Mouse (Mus musculus) neural tube, embryonic 14.5 days (tissue): Measurements from ENCODE around the gene Gm26965. TPM values are rescaled to one million over a fixed set of nuclear protein-coding genes. Genes with fewer than 3 reads are reported as not detected.

Experiments
- polyA plus RNA-seq: library from polyadenylated mRNA; unstranded; fragments of >200 nt; fragmentation: Nextera tagmentation; extraction: Ambion mirVana; gene quantifications from 2 replicates; pipeline ENCODE4 v1.2.1, GENCODE M21; 2014

Gm26965 gene
- polyA plus RNA-seq, 1 experiment from 2014 or later, result not detected

Other genes starting within 250 kb of the Gm26965 start
- 7.6 and 10.4 TPM in 2 replicates for gene Zfp458, start 247.7 kb downstream of the Gm26965 start, polyA plus RNA-seq
- 1.3 and 1.8 TPM in 2 replicates for gene Zfp457, start 219.7 kb downstream of the Gm26965 start, polyA plus RNA-seq
- 1.8 and 3.0 TPM in 2 replicates for gene Zfp595, start 193.6 kb downstream of the Gm26965 start, polyA plus RNA-seq
- gene Gm28044, start 165.6 kb downstream of the Gm26965 start, polyA plus RNA-seq, result not detected in 2 replicates
- 0.84 and 1.0 TPM in 2 replicates for gene Zfp953, start 165.5 kb downstream of the Gm26965 start, polyA plus RNA-seq
- gene Gm28041, start 150.4 kb downstream of the Gm26965 start, polyA plus RNA-seq, result not detected in 2 replicates
- gene Zfp456, start 150.3 kb downstream of the Gm26965 start, polyA plus RNA-seq, result 0.59 and 0.80 TPM in 2 replicates
- gene Zfp429, start 126.3 kb downstream of the Gm26965 start, polyA plus RNA-seq, result 3.4 and 3.5 TPM in 2 replicates
- gene Zfp459, start 104.7 kb downstream of the Gm26965 start, polyA plus RNA-seq, result 0.46 and 1.2 TPM in 2 replicates
- gene Zfp874a, start 74.5 kb downstream of the Gm26965 start, polyA plus RNA-seq, result 5.3 and 7.6 TPM in 2 replicates
- gene Zfp874b, start 41.9 kb downstream of the Gm26965 start, polyA plus RNA-seq, result 2.7 and 3.5 TPM in 2 replicates
- 11.0 and 12.6 TPM in 2 replicates for gene Zfp58, start 25.6 kb downstream of the Gm26965 start, polyA plus RNA-seq
- gene Zfp87, start within 50 bp of the Gm26965 start, polyA plus RNA-seq, result 40.4 and 42.6 TPM in 2 replicates
- gene Zfp748, start 27.7 kb upstream of the Gm26965 start, polyA plus RNA-seq, result 17.8 and 18.4 TPM in 2 replicates
- 6.1 and 7.2 TPM in 2 replicates for gene Zfp729b, start 83.6 kb upstream of the Gm26965 start, polyA plus RNA-seq
- gene Gm49345, start 111.6 kb upstream of the Gm26965 start, polyA plus RNA-seq, result 1.2 TPM in 1 of 2 replicates, not detected in the other
- 4.1 and 5.1 TPM in 2 replicates for gene Zfp729a, start 111.6 kb upstream of the Gm26965 start, polyA plus RNA-seq
- gene Zfp738, start 160.9 kb upstream of the Gm26965 start, polyA plus RNA-seq, result 15.2 and 17.3 TPM in 2 replicates
- gene Zfp65, start 203.0 kb upstream of the Gm26965 start, polyA plus RNA-seq, result 6.1 TPM in 2 replicates
- gene Zfp85, start 229.1 kb upstream of the Gm26965 start, polyA plus RNA-seq, result 7.9 and 9.3 TPM in 2 replicates